Mouse (Mus musculus) frontal cortex, adult (tissue): ENCODE measurements around the gene Ccm2.

Experiments used
- ATAC-seq: cut with Nextera tagmentation; 2 replicates; pipeline ENCODE4 v1.9.2; 2017; ENCODE audit warnings: mild to moderate bottlenecking, moderate library complexity, mixed read lengths; ENCODE audit not compliant: low TSS enrichment

Gene Ccm2

GRCm38 (mm10) chr11:6581560-6581959, 34.9 kb downstream of the Ccm2 start:
- no peak for ATAC-seq

GRCm38 (mm10) chr11:6585748-6586147, 39.1 kb downstream of the Ccm2 start:
- ATAC-seq = no peak

DNA sequence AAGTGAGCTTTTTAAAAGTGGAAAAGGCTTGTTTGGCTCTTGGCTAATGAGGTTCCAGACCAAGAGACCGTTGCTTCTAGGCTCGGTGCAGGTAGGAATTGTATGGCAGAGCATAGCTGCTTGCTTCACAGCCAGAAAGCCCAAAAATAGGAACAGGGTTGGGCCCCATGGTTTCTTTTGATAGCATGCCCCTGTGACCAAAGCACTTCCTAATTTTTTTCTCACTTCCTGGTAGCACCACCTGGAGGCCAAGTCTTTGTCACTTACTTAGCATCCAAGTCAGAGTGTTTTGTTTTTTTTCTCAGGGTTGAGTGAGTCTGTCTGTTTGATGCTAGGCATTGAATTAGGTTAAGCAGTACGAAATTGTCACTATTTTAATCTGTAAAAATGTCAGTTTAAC, 40.0 kb downstream of the Ccm2 start:
- ATAC-seq = peak; percentile 13; the same call in 1 of the 2 replicates

DNA sequence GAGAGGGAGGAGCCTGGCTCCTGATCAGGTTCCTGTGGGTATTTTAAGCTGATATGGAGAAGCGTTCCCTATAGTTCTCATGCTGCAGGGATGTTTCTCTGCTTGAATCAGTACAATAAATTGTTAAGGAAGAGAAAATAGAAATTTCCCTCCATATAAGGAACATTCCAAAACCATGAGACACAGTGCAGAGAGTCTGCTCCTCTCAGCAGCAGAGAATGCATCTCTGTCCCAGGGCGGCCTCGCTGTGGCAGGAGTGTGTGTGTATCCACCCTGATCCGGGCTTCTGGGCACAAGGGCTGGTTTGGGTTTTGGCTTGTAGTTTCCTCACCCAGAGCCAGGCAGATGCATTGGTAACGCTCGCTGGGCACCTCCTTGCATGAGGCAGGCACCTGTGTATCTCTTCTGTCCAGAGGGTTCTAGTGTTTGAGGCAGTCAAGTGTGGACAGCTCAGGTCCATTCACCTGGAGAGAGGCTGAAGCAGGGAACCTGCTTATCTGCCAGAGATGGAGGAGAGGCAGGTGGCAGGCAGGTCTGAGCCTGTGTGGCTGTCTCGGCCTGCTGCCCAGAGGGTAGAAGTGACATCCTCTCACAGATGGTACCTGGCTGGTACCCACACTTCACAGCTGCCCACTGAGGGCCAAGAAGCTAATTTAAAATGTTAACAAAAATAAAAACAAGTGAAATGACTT, 40.7 kb downstream of the Ccm2 start:
- peak; percentile 15; the same call in 1 of the 2 replicates for ATAC-seq

DNA sequence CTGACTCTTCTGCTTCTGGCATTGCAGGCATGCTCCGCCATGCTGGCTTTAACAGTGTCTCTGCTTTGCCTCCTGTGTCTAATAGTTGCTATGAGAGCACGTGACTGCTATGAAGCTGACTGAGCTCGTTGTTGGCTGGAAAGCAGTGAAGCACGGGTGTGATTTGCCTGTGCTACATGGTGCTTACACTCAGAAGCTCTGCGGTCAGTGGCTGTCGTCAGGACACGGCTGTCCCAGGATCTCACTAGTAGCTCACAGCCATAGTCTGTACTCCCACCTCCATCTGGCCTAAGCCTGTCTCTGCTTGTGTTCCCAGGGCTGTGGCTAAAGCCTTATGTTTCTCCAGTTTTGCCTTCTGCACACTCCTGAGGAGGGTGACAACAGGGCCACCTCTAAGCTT, 41.6 kb downstream of the Ccm2 start:
- peak; percentile 62 for ATAC-seq

DNA sequence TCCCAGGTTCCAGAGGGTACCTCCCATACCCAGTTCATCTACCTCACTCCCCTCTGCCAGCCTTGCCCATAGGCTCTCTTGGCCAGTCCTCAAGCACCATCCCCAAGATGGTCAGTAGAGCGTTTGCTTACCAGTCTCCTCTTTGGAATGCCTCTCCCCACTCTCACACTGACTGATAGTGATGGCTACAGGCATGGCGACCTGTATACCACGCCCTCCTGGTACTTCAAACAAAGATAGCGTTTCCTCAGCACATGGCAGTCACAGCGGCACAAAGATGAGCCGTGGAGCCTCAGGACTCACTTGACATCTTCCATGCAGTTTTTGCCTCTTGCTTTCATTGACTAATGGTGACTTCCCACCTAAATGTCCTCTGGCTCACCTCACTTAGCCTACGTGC, 43.2 kb downstream of the Ccm2 start:
- ATAC-seq = no peak

GRCm38 (mm10) chr11:6590933-6591675, 44.4 kb downstream of the Ccm2 start:
- ATAC-seq = no peak

GRCm38 (mm10) chr11:6593406-6593805, 46.7 kb downstream of the Ccm2 start:
- no peak for ATAC-seq

DNA sequence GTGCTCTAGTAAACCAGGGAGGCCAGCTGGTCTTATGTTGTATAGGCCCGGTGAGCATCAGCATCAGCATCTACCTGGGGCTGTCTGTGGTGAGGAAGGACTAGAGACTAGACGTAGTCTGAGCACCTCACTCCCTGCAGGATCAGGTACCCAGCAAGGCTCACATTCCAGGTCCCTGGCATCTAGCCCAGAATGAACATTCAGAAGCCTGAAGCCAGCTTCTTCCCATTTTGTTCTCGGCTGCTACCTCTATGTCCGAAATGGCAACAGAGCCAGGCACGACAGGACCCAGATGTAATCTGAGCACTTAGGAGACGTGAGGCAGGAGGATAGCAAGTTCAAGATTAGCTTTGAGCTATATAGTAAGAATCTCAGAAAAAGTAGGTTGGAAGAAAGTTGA, 48.2 kb downstream of the Ccm2 start:
- no peak for ATAC-seq

DNA sequence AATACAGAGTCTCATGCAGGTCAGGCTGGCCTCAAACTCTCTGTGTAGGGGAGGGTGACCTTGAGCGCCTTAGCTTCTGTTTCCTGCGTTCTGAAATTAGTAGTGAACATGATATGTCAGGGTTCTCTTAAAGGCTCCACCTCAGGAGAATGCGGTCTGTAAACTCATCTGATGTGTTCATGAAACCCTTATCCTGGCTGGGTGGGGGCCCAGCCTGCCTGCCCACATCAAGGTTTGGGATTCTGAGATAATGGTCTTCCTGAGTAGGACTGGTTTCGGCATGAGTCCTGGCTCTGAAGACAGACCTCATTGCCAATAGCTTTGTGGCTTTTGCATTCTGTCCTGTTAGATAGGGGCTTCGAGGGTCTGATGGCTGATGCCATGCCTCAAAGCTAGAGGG, 48.7 kb downstream of the Ccm2 start:
- ATAC-seq = no peak

GRCm38 (mm10) chr11:6596205-6596604, 49.5 kb downstream of the Ccm2 start:
- ATAC-seq = no peak

- no peak for ATAC-seq
Observed at GRCm38 (mm10) chr11:6596616-6597015, 49.9 kb downstream of the Ccm2 start.

DNA sequence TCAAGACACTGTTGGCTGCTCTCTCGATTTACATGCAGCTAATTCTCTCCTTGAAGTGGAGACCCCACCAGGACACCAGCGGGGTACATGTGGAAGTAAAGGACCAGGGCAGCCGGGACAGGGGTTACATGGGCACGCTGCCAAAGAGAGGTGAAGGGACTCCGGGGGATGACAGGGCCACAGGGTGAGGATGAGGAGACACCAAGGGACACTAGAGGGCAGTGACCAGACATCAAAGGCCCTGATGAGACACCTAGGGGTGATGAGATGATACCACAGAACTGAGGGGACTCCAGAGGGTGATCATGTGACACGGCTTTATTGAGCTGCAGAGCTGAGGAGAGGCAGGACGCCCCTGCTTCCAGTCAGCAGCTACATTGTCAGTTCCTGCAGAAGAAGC, 50.8 kb downstream of the Ccm2 start:
- no peak for ATAC-seq

DNA sequence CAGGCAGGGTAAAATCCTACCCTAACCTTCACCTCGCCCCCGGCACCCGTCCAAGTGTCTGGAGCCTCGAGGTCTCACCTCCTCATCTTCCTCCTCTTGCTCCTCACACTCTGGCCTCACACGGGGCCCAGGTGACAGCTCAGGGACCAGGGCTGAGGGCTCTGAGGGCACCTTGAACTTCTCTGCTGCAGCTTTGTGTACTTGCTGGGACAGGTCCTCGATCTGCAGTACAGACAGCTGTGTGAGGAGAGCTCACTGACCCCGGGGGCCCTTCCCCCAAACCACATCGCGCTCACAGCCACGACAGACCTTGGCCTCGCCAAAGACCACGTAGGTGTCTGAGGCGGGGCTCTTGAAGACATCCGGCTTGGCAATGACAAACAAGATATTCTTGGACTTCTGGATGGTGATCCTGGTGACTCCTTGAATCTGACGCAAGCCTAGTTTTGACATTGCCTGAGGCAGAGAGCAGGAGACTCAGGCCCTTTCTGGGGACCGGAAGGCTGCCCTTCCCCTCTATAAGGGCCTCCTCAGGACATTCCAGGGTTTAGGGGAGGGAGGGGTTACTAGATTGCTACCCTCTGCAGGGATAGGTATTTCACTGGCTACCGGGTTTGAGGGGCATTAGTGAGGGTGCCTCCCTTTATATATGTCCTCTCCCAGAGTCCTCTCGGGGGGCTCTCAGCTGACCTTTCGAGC, 51.7 kb downstream of the Ccm2 start:
- ATAC-seq = 0 out of 2 replicates have a peak, but pooled peaks have one; percentile 1

- ATAC-seq = no peak
Observed at GRCm38 (mm10) chr11:6599011-6599681, 52.5 kb downstream of the Ccm2 start.

DNA sequence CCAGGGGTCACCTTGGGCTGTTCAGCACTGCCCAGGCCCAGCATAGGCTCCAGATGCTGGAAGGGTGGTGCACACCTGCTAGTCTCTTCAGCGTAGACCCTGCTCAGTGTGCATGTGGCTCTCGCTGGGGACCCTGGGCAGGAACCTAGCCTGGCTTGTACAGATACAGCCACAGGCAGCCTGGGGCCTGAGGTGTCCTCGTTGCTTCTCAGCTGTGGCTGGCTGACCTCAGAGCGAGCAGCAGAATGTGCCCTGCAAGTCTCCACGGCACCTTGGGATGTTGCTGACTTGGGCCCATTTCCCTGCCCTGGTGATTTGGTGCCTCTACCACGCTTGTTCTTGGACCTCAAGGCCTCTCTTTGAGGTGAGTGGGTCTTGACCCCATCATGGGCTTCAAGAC, 53.1 kb downstream of the Ccm2 start:
- no peak for ATAC-seq

GRCm38 (mm10) chr11:6600284-6600944, 53.7 kb downstream of the Ccm2 start:
- ATAC-seq = no peak

DNA sequence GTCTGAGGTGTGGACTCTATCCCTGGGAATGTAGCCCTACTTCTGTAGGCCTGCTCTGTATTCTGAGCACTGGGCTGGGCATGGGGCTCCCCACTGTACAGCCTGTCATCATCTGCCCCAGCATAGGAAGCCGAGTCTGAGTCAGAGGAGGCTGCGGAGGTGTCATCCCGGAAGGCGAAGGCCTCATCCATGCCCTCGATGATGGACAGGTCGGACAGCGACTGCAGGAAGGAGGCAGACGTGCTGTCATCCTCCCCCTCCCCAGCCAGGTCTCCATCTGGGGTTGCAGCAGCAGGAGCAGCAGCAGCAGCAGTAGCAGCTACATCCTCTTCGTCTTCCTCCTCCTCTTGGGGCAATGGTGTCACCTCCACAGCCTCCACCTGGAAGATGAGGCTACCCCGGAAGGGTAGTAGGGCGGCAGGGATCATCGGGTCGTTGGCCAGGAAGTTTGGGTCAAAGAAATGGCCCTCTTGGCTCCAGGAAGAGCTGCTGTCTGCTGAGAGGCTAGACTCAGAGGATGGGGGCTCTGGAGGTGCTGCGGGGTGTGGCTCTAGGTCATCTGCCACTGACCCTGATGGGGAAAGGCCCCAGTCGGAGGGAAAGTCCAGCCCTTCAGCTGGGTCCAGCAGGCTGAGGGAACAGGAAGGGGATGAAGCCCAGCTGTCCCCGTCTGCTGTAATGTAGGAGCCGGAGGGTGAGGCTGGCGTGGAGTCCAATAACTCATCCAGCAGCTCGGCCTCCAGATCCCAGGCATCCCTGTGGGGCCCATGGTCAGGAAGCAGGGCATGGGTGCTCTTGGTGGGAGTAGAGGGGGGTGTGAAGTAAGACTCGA, 55.2 kb downstream of the Ccm2 start:
- ATAC-seq = no peak

GRCm38 (mm10) chr11:6602662-6603061, 56.0 kb downstream of the Ccm2 start:
- no peak for ATAC-seq

DNA sequence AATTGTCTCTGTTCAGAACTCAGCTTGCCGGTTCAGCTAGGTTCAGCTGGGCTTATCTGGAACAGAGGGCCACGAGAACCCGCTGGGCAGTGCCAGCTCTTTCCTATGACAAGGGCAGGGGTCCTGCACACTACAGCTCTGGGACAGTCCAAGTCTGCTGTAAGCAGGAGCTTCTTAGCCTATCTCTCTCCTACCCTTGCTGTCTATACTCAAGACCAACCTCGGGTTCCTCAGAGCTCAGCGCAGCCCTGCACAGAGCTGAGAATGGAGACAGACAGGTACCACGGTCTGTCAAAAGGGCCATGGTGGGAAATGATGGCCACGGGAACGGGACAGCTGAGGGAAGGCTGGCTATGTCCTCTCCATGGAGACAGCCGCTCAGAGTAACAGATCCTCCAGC, 56.5 kb downstream of the Ccm2 start:
- no peak for ATAC-seq
